Mouse (Mus musculus) T-helper 2 cell (primary cell): ENCODE measurements around the gene Caln1.

Experiments used
- in situ Hi-C: fragments of 300-600 bp; cut with MboI, MseI; formaldehyde crosslinking; loops from one replicate; pipeline ENCODE4 v1.15.1; 2025; ENCODE audit warnings: high pct_unique_total_duplicates

Caln1 gene

DNA sequence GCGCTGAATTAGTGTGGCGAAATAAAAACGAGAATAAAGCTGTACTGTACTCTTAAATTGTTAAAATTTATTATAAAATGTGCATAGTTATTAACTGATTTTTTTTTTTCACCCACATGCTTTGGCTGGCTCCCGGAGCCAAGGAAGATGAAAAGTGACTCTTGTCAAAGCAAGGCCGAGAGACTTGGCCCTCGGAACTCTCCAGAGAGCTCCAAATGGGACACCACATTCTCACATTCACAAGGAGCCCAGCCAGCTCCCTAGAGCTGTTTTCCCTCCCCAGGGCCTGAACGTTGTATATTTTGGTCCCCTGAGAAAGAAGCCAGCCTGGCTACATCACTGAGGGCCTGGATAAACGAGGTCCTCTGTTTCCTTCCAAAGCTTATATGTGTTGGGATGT, 25.1 kb downstream of the Caln1 start:
- in situ Hi-C loops, result no loop called here

- in situ Hi-C loops, result no loop called here
These were observed 25.9 kb downstream of the Caln1 start for GRCm38 (mm10) chr5:130395142-130395541.

DNA sequence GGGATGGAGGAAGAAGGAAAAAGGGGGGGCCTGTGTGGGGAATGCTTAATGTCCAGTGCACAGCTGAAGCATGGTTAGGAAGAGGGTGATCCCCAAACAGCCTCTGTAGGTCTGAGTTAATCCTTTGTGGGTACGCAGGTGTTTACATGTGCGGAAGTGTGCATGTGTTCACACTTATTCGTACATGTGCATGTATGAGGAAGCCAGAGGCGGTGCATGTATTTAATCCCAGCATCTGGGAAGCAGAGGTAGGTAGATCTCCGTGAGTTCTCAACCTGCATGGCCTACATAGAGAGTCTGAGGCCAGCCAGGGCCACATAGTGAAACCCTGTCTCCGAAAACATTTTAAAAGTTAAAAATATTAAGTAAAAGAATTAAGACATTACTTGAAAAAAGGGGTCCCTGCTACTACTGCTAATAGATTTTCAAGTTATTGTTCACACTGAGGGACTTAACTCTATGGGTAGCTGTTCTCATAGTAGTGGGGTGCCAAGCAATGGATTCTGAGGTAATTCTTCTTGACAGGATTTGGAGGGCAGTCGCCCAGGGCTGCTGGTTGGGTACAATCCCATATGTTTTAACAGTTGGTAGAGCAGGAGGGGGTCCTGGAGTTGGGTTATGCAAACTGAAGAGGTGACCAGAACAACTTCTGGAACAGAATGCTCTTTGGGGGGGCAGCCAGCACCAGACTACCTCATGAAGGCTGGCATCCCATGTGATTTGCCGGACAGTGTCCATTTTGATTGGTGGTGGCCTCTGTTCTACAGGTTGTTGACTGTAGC, 31.1 kb downstream of the Caln1 start:
- in situ Hi-C loops, result no loop called here

- in situ Hi-C loops, result no loop called here
These were observed 35.9 kb downstream of the Caln1 start for GRCm38 (mm10) chr5:130405201-130405600.

- in situ Hi-C loops, result no loop called here
These were observed 40.5 kb downstream of the Caln1 start for GRCm38 (mm10) chr5:130409706-130410105.

- in situ Hi-C loops, result no loop called here
These were observed 42.3 kb downstream of the Caln1 start for GRCm38 (mm10) chr5:130411516-130411915.

DNA sequence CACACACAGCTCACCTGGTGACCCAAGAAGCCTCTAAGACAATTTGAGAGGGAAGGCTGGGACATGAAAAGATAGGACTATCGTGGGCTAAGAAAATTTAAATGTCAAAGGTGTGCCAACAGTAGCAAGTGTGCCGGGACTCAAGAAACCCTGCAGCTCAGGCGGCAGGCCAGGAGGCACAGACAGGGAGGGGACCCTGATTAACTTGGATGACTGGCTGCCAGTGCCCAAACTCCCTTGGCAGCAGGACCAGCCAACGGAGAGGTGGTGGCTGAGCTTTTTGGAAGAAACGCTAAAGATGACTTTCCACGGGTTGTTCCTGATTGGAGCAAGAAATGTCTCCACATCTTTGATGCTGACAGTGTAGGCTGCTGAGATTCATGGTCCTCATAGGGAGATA, 78.2 kb downstream of the Caln1 start:
- in situ Hi-C loops, result no loop called here

DNA sequence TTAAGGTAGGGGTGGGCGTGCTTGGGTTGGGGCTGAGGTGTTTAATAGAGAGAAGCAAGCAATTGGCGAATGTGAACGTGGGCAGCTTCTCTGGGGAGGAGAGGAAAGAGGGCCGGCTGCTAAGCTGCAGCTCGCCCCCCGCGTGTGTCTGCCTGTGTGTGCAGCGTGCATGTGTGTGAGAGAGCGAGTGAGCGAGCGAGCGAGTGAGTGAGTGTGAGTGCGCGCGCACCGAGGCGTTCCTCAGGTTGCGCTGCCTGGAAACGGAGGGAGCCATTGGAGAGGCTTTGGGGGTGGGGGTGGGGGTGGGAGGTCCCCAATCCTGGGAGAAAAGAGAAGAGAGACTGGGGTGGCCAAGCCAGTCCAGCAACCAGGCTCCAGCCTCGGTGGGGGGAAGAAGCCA, 79.2 kb downstream of the Caln1 start:
- in situ Hi-C loops, result no loop called here

GRCm38 (mm10) chr5:130448931-130449856, 79.9 kb downstream of the Caln1 start:
- in situ Hi-C loops, result no loop called here

DNA sequence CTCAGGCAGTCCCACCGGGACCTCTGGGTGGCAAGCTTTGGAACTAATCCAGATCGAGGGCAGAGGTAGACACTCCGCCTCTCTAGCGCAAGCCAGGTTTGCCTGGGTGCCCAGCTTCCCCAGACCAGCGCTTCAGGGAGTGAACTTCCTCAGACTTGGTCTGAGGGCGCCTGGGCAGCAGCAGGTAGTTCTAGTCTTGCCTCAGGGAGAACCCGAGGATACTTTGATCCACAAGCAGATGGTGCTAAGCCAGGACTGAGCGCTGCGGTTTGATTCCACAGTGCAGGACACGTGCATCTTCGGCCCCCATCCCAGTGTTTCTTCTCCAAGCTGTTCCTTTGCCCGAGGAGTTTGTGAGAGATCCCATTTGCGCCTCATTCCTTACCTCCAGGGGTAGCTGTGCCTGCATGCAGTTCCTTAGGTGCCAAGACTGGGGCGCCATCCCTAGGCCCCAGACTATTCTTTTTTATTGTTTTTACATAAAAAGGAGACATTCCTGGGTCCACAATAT, 80.8 kb downstream of the Caln1 start:
- in situ Hi-C loops, result no loop called here

DNA sequence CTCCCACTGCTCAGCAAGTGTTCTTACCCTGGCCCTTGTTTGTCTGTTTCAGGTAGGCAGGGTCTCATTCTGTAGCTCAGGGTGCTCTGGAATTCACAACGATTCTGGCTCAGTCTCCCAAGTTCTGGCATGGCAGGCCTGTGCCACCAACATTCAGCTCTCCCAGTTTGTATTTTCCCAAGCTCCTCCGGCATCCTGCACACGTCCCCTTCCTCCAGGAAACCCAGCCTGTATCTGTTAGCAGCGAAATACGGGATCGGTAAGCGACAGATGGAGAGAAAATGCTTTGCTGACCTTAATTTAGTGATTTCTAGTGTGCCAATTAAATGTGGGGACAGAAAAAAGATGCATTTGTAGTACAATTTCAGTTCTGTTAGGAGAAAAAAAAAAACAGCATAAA, 88.8 kb downstream of the Caln1 start:
- in situ Hi-C loops, result no loop called here

DNA sequence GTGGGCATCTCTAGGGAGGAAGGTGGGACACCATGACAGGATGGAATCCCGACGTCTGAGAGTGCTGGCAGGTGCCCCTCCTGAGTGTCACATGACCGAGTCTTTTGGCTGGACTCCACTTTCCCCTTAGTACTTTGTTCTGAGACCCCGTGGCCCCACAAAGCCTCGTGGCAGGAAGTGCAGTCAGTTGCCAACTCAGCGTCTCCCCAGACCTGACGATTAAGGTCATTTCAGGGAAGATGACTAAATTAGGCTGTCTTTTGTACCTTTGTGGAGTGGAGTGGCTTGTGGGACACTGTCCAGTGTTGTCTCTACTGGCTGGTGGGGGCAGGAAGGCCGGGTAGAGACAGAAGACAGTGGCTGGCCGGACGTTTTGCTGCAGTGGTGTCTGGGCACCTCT, 103.0 kb downstream of the Caln1 start:
- in situ Hi-C loops, result loop anchor here (10.0 kb wide), 1 partner anchor 487 kb away; no protein-coding TSS in a partner anchor

DNA sequence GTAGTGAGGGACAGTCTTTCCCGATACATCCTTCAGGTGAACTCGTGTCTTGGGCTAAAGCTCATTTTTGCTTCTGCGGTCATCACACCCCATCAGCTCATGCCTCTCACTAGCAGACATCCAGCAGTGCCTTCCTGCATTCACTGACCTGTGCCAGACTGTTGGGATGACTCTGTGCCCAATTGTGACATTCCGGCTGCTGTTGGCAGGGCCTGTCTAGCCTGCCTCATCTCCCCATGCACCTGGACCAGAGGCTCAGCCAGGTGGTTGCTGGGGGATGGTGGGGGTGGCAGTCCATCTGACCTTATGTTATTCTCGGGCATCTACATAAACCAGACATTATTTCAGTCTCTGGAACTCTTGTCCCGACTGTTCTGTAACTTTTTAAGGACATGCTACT, 105.6 kb downstream of the Caln1 start:
- in situ Hi-C loops, result loop anchor here (10.0 kb wide), 1 partner anchor 490 kb away; no protein-coding TSS in a partner anchor

- in situ Hi-C loops, result loop anchor here (10.0 kb wide), 1 partner anchor 492 kb away; no protein-coding TSS in a partner anchor
These were observed 107.5 kb downstream of the Caln1 start for GRCm38 (mm10) chr5:130476741-130477140.

DNA sequence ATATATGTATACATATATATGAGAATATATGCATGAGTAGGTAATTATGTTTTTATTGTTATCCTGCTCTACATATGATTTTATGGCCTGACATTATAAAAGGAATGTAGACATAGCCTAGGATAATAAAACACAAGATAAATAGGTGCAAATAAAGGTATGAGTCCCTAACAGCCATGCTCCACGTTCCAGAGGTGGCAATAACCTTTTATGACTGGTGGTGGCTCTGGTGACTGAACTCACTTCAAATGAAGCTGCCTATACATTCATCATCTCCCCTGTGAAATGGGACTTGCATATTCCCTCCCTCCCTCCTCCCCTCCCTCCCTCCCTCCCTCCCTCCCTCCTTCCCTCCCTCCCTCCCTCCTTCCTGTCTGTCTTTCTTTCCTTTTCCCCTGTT, 111.0 kb downstream of the Caln1 start:
- in situ Hi-C loops, result no loop called here

GRCm38 (mm10) chr5:130491471-130491870, 122.2 kb downstream of the Caln1 start:
- in situ Hi-C loops, result loop anchor here (10.0 kb wide), 1 partner anchor 1703 kb away; no protein-coding TSS in a partner anchor

DNA sequence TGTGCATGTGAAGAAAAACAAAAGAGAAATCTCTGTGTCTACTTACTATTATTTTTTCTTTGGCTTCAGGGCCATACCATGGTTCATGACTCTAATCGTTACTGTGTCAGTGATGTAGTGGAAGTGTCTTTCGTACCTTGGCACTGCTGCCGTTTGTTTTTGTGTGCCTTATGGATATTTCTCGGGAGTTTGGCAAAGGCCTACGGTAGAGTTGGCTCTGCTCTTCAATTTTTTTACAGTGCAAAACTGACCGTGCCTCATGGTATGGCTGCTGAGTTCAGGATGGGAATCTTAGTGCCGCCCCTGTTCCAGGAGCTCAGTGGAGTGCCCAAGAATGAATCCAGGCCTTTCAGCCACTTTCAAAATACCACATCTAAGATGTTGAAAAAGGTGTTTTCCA, 123.0 kb downstream of the Caln1 start:
- in situ Hi-C loops, result loop anchor here (10.0 kb wide), 1 partner anchor 1702 kb away; no protein-coding TSS in a partner anchor

- in situ Hi-C loops, result no loop called here
These were observed 133.3 kb downstream of the Caln1 start for GRCm38 (mm10) chr5:130502541-130502940.

- in situ Hi-C loops, result loop anchor here (5.0 kb wide), 1 partner anchor 52 kb away; no protein-coding TSS in a partner anchor
These were observed 135.6 kb downstream of the Caln1 start for GRCm38 (mm10) chr5:130504891-130505290.

DNA sequence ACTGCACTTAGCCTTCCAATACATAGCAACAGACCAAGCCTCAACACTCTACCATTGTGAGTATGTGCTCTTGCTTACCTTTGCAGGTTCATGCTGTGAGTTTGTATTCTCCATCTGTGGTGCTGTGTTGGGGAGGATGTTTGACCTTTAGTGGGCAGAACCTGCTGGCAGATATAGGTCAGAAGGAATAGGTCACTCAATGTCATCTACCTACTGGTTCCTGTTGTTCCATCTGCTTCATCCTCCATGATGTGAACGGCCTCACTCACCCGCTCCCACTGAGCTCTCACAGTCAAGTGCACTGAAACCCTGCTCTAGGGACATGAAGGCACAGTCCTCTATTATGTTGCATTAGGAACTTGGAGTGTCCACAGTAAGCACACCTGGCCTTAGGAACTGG, 141.3 kb downstream of the Caln1 start:
- in situ Hi-C loops, result no loop called here

GRCm38 (mm10) chr5:130515395-130515794, 146.1 kb downstream of the Caln1 start:
- in situ Hi-C loops, result no loop called here

DNA sequence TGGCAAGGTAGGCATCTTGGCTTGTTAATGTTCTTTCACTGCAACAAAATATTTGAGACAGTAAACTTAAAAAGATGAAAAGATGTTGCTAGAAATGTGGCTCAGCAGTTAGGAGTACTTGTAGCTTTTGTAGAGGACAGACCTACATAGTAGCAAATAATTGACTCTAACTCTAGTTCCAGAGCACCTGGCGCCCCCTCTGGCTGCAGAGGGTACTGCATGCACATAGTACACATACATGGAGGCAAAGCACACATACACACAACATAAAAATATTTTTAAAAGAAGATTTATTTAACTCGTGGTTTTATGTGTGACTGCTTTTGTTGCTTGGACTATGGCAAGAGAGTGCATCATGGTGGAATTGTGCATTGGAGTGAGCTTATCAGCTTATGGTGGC, 151.3 kb downstream of the Caln1 start:
- in situ Hi-C loops, result no loop called here
